Mouse (Mus musculus) stomach, postnatal 0 days (tissue): ENCODE measurements around the gene Bcl2l14.
A peak's percentile ranks its signal among the peaks of the same experiment; 100 is the strongest.

Source experiments
- CTCF ChIP-seq: IDR thresholded peaks from 2 replicates; pipeline ENCODE4 v1.5.1; 2016; ENCODE audit warnings: antibody characterized with exemption, low read depth, mild to moderate bottlenecking, moderate library complexity
- EP300 ChIP-seq: optimal IDR thresholded peaks from 2 replicates; pipeline ENCODE3; 2016; ENCODE audit warnings: antibody characterized with exemption

GRCm38 (mm10) chr6:134389248-134389891, 6.7 kb upstream of the Bcl2l14 start:
- TF ChIP-seq EP300 (no peak), CTCF (peak; percentile 94)
